Mouse (Mus musculus) kidney, postnatal 0 days (tissue): ENCODE results near the gene Msl1. TPM values are rescaled to one million over a fixed set of nuclear protein-coding genes. Genes with fewer than 3 reads are reported as not detected.

Source experiments
- ATAC-seq: fragments of 200-750 bp; cut with Nextera tagmentation; replicated peaks from 2 replicates; pipeline ENCODE4 v1.8.0; 2017; ENCODE audit warnings: low read depth, moderate number of reproducible peaks, moderate TSS enrichment, moderate library complexity; ENCODE audit not compliant: low FRiP score
- DNase-seq: peaks from one replicate; pipeline ENCODE4 v3.0.0-alpha.2; 2016; ENCODE audit warnings: low spot score
- H3K27ac ChIP-seq: fragments of 300-500 bp; sonication (generic); 2 replicates; pipeline ENCODE4 v1.5.1; 2014; ENCODE audit warnings: mild to moderate bottlenecking
- H3K27me3 ChIP-seq: fragments of 300-500 bp; sonication (generic); 2 replicates; pipeline ENCODE4 v1.6.1; 2014; ENCODE audit warnings: low read length, mixed read lengths; ENCODE audit not compliant: insufficient read depth
- H3K36me3 ChIP-seq: fragments of 300-500 bp; sonication (generic); 2 replicates; pipeline ENCODE4 v1.6.1; 2014; ENCODE audit warnings: low read length, mixed read lengths; ENCODE audit not compliant: insufficient read depth
- H3K4me1 ChIP-seq: fragments of 300-500 bp; sonication (generic); replicated peaks from 2 replicates; pipeline ENCODE4 v1.6.1; 2014; ENCODE audit warnings: antibody characterized with exemption, low read length, mixed read lengths; ENCODE audit not compliant: insufficient read depth
- H3K4me2 ChIP-seq: fragments of 300-500 bp; sonication (generic); 2 replicates; pipeline ENCODE4 v1.6.1; 2014; ENCODE audit warnings: mild to moderate bottlenecking, low read length, moderate library complexity, mixed read lengths
- H3K4me3 ChIP-seq: fragments of 300-500 bp; sonication (generic); replicated peaks from 2 replicates; pipeline ENCODE4 v1.5.1; 2014; ENCODE audit warnings: low read depth, low read length
- H3K9ac ChIP-seq: fragments of 300-500 bp; sonication (generic); 2 replicates; pipeline ENCODE4 v1.6.1; 2014; ENCODE audit warnings: low read depth, low read length
- H3K9me3 ChIP-seq: fragments of 300-500 bp; sonication (generic); replicated peaks from 2 replicates; pipeline ENCODE4 v1.6.1; 2016; ENCODE audit warnings: low read length, inconsistent platforms, mixed read lengths
- CTCF ChIP-seq: IDR thresholded peaks from 2 replicates; pipeline ENCODE4 v1.5.1; 2016; ENCODE audit warnings: antibody characterized with exemption, low read depth, mild to moderate bottlenecking, moderate library complexity
- WGBS: fragments of 180-500 bp; shearing (Covaris S2); extraction: QIAGEN DNeasy Blood & Tissue Kit; methylation state at CpG from one replicate; pipeline ENCODE4 v1.1.7; 2014; 5-methylcytosine and 5-hydroxymethylcytosine counted together
- polyA plus RNA-seq: library from polyadenylated mRNA; unstranded; fragments of >200 nt; fragmentation: Nextera tagmentation; extraction: Ambion mirVana; gene quantifications from 2 replicates; pipeline ENCODE4 v1.2.1, GENCODE M21; 2015

The Msl1 gene
- polyA plus RNA-seq, 1 experiment from 2014 or later, result 19.3 TPM

DNA sequence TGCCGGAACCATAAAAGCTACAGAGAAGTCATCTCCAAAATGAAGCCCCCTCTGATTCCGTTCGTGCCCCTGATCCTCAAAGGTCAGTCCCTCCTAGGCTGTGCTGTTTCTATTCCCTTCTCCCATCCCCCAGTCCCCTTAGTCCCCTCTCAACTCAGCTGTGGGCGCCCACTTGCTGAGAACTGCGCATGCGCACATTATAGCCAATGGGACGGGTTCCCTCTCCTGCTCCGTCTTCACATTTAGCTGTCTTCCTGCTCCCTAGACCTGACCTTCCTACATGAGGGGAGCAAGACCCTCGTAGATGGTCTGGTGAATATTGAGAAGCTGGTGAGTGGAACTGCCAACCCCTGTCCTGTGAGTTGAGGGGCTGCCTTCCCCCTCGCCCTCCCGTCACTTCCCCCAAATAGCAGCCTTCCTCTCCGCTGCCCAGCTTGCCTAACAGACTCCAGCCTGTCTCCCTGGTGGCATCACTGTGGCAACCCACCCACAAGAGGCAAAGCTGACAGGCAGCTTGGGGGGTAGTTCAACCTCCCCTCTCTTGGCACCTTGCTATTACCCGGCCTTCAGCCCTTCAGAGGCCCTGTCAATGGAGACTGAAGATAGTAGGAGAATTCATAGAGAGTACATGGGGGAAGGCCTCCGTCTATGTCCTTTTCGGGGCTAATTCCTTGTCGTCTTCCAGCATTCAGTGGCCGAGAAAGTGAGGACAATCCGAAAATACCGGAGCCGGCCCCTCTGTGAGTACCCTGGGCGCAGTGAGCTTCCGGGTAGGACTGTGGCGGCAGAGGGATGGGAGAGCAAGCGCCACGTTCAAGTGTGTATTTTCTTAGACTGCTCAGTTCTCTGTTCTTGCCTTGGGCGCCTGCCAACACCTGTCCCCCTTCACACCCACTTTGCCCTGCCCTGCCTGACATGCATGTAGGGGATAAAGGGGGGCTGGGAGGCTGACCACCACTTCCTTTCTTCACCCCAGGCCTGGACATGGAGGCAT is 55.1 kb downstream of the Msl1 start:
- Histone ChIP-seq H3K9me3 (no peaks in the 10 kb centered on the region), H3K36me3 (no peaks in the 10 kb centered on the region), H3K4me2 (no peak overlapping the region), H3K27me3 (no peaks in the 10 kb centered on the region), H3K27ac (no peak overlapping the region), H3K9ac (no peak overlapping the region), H3K4me1 (0 out of 2 replicates have a peak, but pooled peaks cover 5% of the 10 kb centered on the region), H3K4me3 (no peak overlapping the region)
- no peak for TF ChIP-seq CTCF
- no peak for DNase-seq
- 67% methylated on average over 26 of the region's 26 CpGs for WGBS
- ATAC-seq, result no peak

DNA sequence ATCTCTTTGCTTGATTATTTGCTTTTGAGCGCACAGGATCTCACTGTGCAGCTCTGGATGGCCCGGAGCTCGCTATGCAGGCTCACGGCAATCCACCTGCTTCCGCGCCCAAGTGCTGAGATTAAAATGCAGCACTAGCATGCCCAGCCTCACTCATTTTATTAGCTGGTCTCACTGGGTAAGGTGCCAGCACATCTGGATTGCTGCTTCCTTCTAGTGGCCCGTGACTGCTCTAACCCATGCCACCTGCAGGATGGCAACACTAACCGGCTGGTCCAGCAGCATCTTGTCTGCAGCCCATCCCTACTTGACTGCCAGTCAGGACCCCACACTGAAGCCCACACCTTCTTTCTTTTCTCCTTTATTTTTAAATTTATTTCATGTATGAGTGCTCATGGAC is 58.8 kb downstream of the Msl1 start:
- DNase-seq (no peak), ATAC-seq (no peak)
- 91% methylated on average over 8 of the region's 8 CpGs for WGBS
- Histone ChIP-seq H3K9ac (no peak overlapping the region), H3K27ac (no peak overlapping the region), H3K4me3 (no peak overlapping the region), H3K4me1 (0 out of 2 replicates have a peak, but pooled peaks cover 4% of the 10 kb centered on the region), H3K27me3 (no peaks in the 10 kb centered on the region), H3K9me3 (no peaks in the 10 kb centered on the region), H3K4me2 (no peak overlapping the region), H3K36me3 (no peaks in the 10 kb centered on the region)
- no peak for TF ChIP-seq CTCF

DNA sequence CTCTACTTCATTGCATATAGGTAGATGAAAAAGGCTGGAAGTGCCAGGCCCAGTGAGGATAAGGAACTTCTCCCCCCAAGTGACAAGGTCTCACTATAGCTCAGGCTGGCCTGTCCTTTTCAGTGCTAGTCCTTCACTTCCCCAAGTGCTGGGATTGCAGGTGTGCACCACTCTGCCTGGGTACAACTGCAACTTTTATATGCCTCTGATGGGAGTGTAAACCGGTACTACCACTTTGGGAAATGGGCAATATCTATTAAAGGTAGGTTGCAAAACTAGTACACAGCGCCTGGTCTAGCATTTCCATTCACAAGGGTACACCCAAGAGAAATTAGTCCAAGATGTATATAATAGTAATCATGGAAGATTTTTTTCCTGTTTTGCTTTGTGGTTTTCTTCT is 59.3 kb downstream of the Msl1 start:
- Histone ChIP-seq H3K36me3 (no peaks in the 10 kb centered on the region), H3K9me3 (no peaks in the 10 kb centered on the region), H3K4me3 (no peak overlapping the region), H3K4me1 (no peaks in the 10 kb centered on the region), H3K27me3 (no peaks in the 10 kb centered on the region), H3K9ac (no peak overlapping the region), H3K27ac (no peak overlapping the region), H3K4me2 (no peak overlapping the region)
- ATAC-seq (no peak), DNase-seq (no peak)
- TF ChIP-seq CTCF, result no peak
- WGBS, result 88% methylated on average over 2 of the region's 2 CpGs

Other genes with a start within 250 kb of the Msl1 start
- 0.26 and 0.29 TPM in 2 replicates for gene Ikzf3, start 249.5 kb upstream of the Msl1 start, polyA plus RNA-seq
- gene Zpbp2, start 244.4 kb upstream of the Msl1 start, polyA plus RNA-seq, result 0.43 and 0.64 TPM in 2 replicates
- 50.1 and 51.3 TPM in 2 replicates for gene Ormdl3, start 208.1 kb upstream of the Msl1 start, polyA plus RNA-seq
- gene Lrrc3c, start 197.2 kb upstream of the Msl1 start, polyA plus RNA-seq, result not detected in 2 replicates
- gene Gm12355, start 169.9 kb upstream of the Msl1 start, polyA plus RNA-seq, result 0.92 and 1.2 TPM in 2 replicates
- gene Gsdma3, start 169.2 kb upstream of the Msl1 start, polyA plus RNA-seq, result not detected in 2 replicates
- gene Gsdma2, start 148.8 kb upstream of the Msl1 start, polyA plus RNA-seq, result not detected in 2 replicates
- gene Gsdma, start 131.2 kb upstream of the Msl1 start, polyA plus RNA-seq, result 0.21 TPM in 1 of 2 replicates, not detected in the other
- 234 and 259 TPM in 2 replicates for gene Psmd3, start 113.0 kb upstream of the Msl1 start, polyA plus RNA-seq
- 0.13 and 0.19 TPM in 2 replicates for gene Csf3, start 94.3 kb upstream of the Msl1 start, polyA plus RNA-seq
- gene Med24, start 66.1 kb upstream of the Msl1 start, polyA plus RNA-seq, result 38.3 and 41.2 TPM in 2 replicates
- gene Thra, start 54.9 kb upstream of the Msl1 start, polyA plus RNA-seq, result 26.1 TPM in 2 replicates
- 3.1 and 3.5 TPM in 2 replicates for gene Nr1d1, start 20.2 kb upstream of the Msl1 start, polyA plus RNA-seq
- gene Casc3, start 9.4 kb downstream of the Msl1 start, polyA plus RNA-seq, result 24.6 and 25.7 TPM in 2 replicates
- gene Rapgefl1, start 41.3 kb downstream of the Msl1 start, polyA plus RNA-seq, result 0.77 and 1.0 TPM in 2 replicates
- 3.4 and 3.5 TPM in 2 replicates for gene Wipf2, start 68.1 kb downstream of the Msl1 start, polyA plus RNA-seq
- gene Cdc6, start 112.3 kb downstream of the Msl1 start, polyA plus RNA-seq, result 12.3 and 15.5 TPM in 2 replicates
- 25.7 and 26.3 TPM in 2 replicates for gene Rara, start 132.3 kb downstream of the Msl1 start, polyA plus RNA-seq
- 1.1 and 1.6 TPM in 2 replicates for gene Gjd3, start 187.5 kb downstream of the Msl1 start, polyA plus RNA-seq
- gene Top2a, start 228.7 kb downstream of the Msl1 start, polyA plus RNA-seq, result 70.5 and 85.9 TPM in 2 replicates
- gene Igfbp4, start 245.7 kb downstream of the Msl1 start, polyA plus RNA-seq, result 584 and 616 TPM in 2 replicates